Mouse (Mus musculus): ENCODE measurements at regions not wholly inside any gene's neighbourhood (a gene's known extent, or its start where the extent isn't known, plus 50 kb on each side); places are given as distances from the start of the nearest gene placed in this dataset.

GRCm38 (mm10) chr16:75663871-75664270 lies 71.2 kb downstream of the Rbm11 start:
- DNase-seq (ENCODE audit: low read depth, low spot score), result no peak

- DNase-seq (ENCODE audit: low read depth, low spot score), result no peak
Observed at GRCm38 (mm10) chr16:75667589-75667988, 74.9 kb downstream of the Rbm11 start.

GRCm38 (mm10) chr16:75672112-75672511 lies 79.5 kb downstream of the Rbm11 start:
- no peak for DNase-seq (ENCODE audit: low read depth, low spot score)

- DNase-seq (ENCODE audit: low read depth, low spot score), result peak; percentile 46
Observed at GRCm38 (mm10) chr16:75675871-75676270, 83.2 kb downstream of the Rbm11 start.

- DNase-seq (ENCODE audit: low read depth, low spot score), result no peak
Observed at GRCm38 (mm10) chr16:75677180-75677579, 84.5 kb downstream of the Rbm11 start.

All from retina, postnatal 7 days (tissue).